31 mouse cellular contexts compared by ENCODE assay signal in genomic region chr5:144505731-144506130, GRCm38 (mm10). TPM values are rescaled to one million over a fixed set of nuclear protein-coding genes. Genes with fewer than 3 reads are reported as not detected.
DNase-seq lines count a peak whose midpoint lies in the region; ATAC-seq and TF ChIP-seq lines count a peak whose summit lies in the region.
"Had no signal": no experiment of that assay in that cellular context is flagged by ENCODE, and none has a peak within 500 bp of the region (broad histone marks: within the 10 kb centered on the region; RNA-seq: fewer than 3 reads in every experiment).

No protein-coding gene starts in this region.

- H3K9me3 ChIP-seq in liver, embryonic 14.5 days (ENCODE audit: control insufficient read depth, low read length): no peaks in the 10 kb centered on the region; the same call in 1 of the 2 replicates
- H3K9me3 ChIP-seq in liver, embryonic 12.5 days (replicated peaks): no peaks in the 10 kb centered on the region; the same call in 1 of the 2 replicates
- H3K9me3 ChIP-seq in E14TG2a.4 (ENCODE audit: low read length): peaks cover 17% of the 10 kb centered on the region
- H3K9me3 ChIP-seq: heart, embryonic 13.5 days; hindbrain, embryonic 15.5 days; limb, embryonic 13.5 days; lung, embryonic 15.5 days had no signal

- H3K9ac ChIP-seq in liver, embryonic 14.5 days (replicated peaks): no peak overlapping the region
- H3K9ac ChIP-seq in liver, embryonic 12.5 days: no peak overlapping the region
- H3K9ac ChIP-seq: heart, embryonic 13.5 days; hindbrain, embryonic 15.5 days; limb, embryonic 13.5 days; liver, embryonic 13.5 days; lung, embryonic 15.5 days had no signal

- 0 out of 2 replicates have a peak, but pooled peaks have one; percentile 19 for TF ChIP-seq CTCF in liver, embryonic 14.5 days (IDR thresholded peaks at IDR 0.05; ENCODE audit: low read depth)
- TF ChIP-seq CTCF in E14TG2a.4 (conservative IDR thresholded peaks at IDR 0.05; ENCODE audit: low read length): peak; percentile 50

- no peaks in the 10 kb centered on the region for H3K27me3 ChIP-seq in liver, embryonic 14.5 days (ENCODE audit: control insufficient read depth, insufficient read depth, low read length)
- no peaks in the 10 kb centered on the region; the same call in 1 of the 2 replicates for H3K27me3 ChIP-seq in liver, embryonic 12.5 days (replicated peaks)
- 0 out of 2 replicates have a peak, but pooled peaks cover 12% of the 10 kb centered on the region for H3K27me3 ChIP-seq in E14TG2a.4 (ENCODE audit: insufficient read depth, low read length)
- H3K27me3 ChIP-seq: hindbrain, embryonic 15.5 days; liver, embryonic 13.5 days; lung, embryonic 15.5 days had no signal

- H3K4me2 ChIP-seq in liver, embryonic 14.5 days (ENCODE audit: low read depth): no peak overlapping the region
- H3K4me2 ChIP-seq in liver, embryonic 12.5 days: no peak overlapping the region
- H3K4me2 ChIP-seq: heart, embryonic 13.5 days; hindbrain, embryonic 15.5 days; limb, embryonic 13.5 days; liver, embryonic 13.5 days; lung, embryonic 15.5 days; midbrain, embryonic 11.5 days had no signal

- no peaks in the 10 kb centered on the region for H3K36me3 ChIP-seq in liver, embryonic 14.5 days (replicated peaks; ENCODE audit: control insufficient read depth, insufficient read depth, low read depth)
- H3K36me3 ChIP-seq in liver, embryonic 12.5 days: no peaks in the 10 kb centered on the region
- H3K36me3 ChIP-seq in E14TG2a.4 (ENCODE audit: insufficient read depth, low read length): no peaks in the 10 kb centered on the region
- H3K36me3 ChIP-seq: heart, embryonic 13.5 days; hindbrain, embryonic 15.5 days; limb, embryonic 13.5 days; liver, embryonic 13.5 days; lung, embryonic 15.5 days had no signal

- no peaks in the 10 kb centered on the region for H3K4me1 ChIP-seq in liver, embryonic 14.5 days (replicated peaks; ENCODE audit: control insufficient read depth in 2 of 2, insufficient read depth in 2 of 2, low read length in 1 of 2)
- H3K4me1 ChIP-seq in liver, embryonic 12.5 days: no peaks in the 10 kb centered on the region
- peaks cover 44% of the 10 kb centered on the region for H3K4me1 ChIP-seq in E14TG2a.4 (replicated peaks; ENCODE audit: low read depth, low read length)
- H3K4me1 ChIP-seq: heart, embryonic 13.5 days; hindbrain, embryonic 15.5 days; limb, embryonic 13.5 days; liver, embryonic 13.5 days; lung, embryonic 15.5 days had no signal

- H3K4me3 ChIP-seq in liver, embryonic 14.5 days (ENCODE audit: insufficient read depth in 1 of 2, low read depth in 2 of 2, low read length in 2 of 2): no peak overlapping the region
- no peak overlapping the region for H3K4me3 ChIP-seq in liver, embryonic 12.5 days
- no peak overlapping the region for H3K4me3 ChIP-seq in E14TG2a.4 (replicated peaks; ENCODE audit: low read length)
- H3K4me3 ChIP-seq: erythroblast, embryonic 14.5 days; gastrocnemius, adult 2 months; heart, embryonic 13.5 days; hindbrain, embryonic 15.5 days; limb, embryonic 13.5 days; liver, embryonic 13.5 days; lung, embryonic 15.5 days had no signal

- ATAC-seq in liver, embryonic 14.5 days (ENCODE audit: insufficient read depth): no peak
- ATAC-seq in liver, embryonic 12.5 days: no peak
- no peak for ATAC-seq in CD4-positive, CD25-positive, alpha-beta regulatory T cell, adult 4 months
- ATAC-seq: forebrain, embryonic 16.5 days had no signal

- 63% methylated on average over 2 of the region's 2 CpGs for WGBS in liver, embryonic 14.5 days (ENCODE audit: insufficient replicate concordance)
- 75% methylated on average over 2 of the region's 2 CpGs for WGBS in liver, embryonic 12.5 days (ENCODE audit: insufficient replicate concordance)

- no peak overlapping the region for H3K27ac ChIP-seq in liver, embryonic 14.5 days
- no peak overlapping the region for H3K27ac ChIP-seq in liver, embryonic 12.5 days
- H3K27ac ChIP-seq: gastrocnemius, adult 2 months; heart, embryonic 13.5 days; hindbrain, embryonic 15.5 days; limb, embryonic 13.5 days; liver, embryonic 13.5 days; lung, embryonic 15.5 days had no signal

- DNase-seq in liver, embryonic 14.5 days (ENCODE audit: low read depth in 3 of 3, low spot score in 3 of 3): no peak
- DNase-seq in A20 (ENCODE audit: low read depth, low spot score) (peak; percentile 4), R1 (ENCODE audit: low read depth, low spot score) (peak; percentile 58)
- no peak for DNase-seq in gastrocnemius, postnatal 4 days (ENCODE audit: low spot score in 2 of 2)
- no peak for DNase-seq in kidney, postnatal 25 days
- DNase-seq: adrenal gland, postnatal 14 days; cerebellum, adult 18-20 months; cerebellum, postnatal 14 days; gastrocnemius, adult 2 months; gastrocnemius, postnatal 36 days; heart, postnatal 10 days; kidney, adult 8-10 months; kidney, postnatal 14 days; liver, embryonic 13.5 days; lung, postnatal 36 days; retina, postnatal 1 day; right cerebral cortex, postnatal 14 days; thymus, postnatal 14 days had no signal

- no peak for TF ChIP-seq EP300 in liver, embryonic 14.5 days (IDR thresholded peaks at IDR 0.05; ENCODE audit: low read depth)

RNA-seq across cellular contexts. Expression of gene Nptx2, which starts 40.0 kb away (rescaled TPM):
- 0.02 TPM in 1 of 2 replicates, not detected in the other for polyA plus RNA-seq in liver, embryonic 14.5 days (2012; rRNA removed)
- not detected in 2 replicates for polyA plus RNA-seq in liver, embryonic 14.5 days (2014; fragmentation: Nextera tagmentation; extraction: Ambion mirVana)
- 0.06 TPM in 1 of 2 replicates, not detected in the other for polyA plus RNA-seq in liver, embryonic 12.5 days (2016; fragmentation: Nextera tagmentation; extraction: Ambion mirVana)
- polyA plus RNA-seq in CD4-positive, CD25-positive, alpha-beta regulatory T cell, adult 4 months (2017; shearing (Covaris generic)): not detected
- under 1 TPM; 0.36 to 0.59 TPM for total RNA-seq in gastrocnemius, postnatal 4 days (2021)
- total RNA-seq: gastrocnemius, adult 2 months; gastrocnemius, postnatal 36 days; hematopoietic stem cell, adult 5-6 weeks; megakaryocyte, adult 5-6 weeks had no signal
- polyA plus RNA-seq: C2C12; erythroblast, embryonic 14.5 days had no signal

Comparison
In these comparisons a context has a peak if more than half of its experiments do, and no peak if none do; other contexts are left out.
1. DNase-seq: peak in A20 (single experiment) and R1 (single experiment); none in liver, embryonic 14.5 days (0 of 3), gastrocnemius, postnatal 4 days (0 of 2) and kidney, postnatal 25 days (0 of 2).